Mouse (Mus musculus): ENCODE measurements around the gene Snx29. TPM values are rescaled to one million over a fixed set of nuclear protein-coding genes. Genes with fewer than 3 reads are reported as not detected.
"Not testable (repeated sequence)": the region's sequence is repeated elsewhere in the genome, so short reads cannot be mapped to it uniquely, and the experiment has no call there.

The Snx29 gene
- total RNA-seq, 2 experiments from 2014 or later: 10.5 to 11.4 TPM

DNA sequence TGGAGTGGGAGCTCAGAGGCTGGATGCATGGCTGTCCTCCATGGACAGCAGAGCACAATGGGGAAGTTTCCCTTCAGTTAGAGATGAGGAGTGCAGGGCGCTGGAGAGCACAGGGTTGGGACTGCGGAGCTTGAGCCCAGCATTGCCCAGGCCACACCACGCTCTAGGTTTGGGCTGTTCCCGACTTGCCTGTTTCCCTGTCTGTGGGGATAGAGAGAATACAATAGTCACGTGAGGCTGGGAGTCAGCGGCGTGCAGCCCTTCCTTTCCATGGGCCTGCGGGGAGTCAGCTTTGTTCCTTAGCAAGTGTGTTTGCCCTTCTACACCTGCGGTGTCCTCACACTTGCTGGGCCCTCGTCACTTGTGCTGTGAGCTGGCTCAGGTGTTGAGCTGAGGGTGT lies 37.2 kb downstream of the Snx29 start:
- DNase-seq: no peak

DNA sequence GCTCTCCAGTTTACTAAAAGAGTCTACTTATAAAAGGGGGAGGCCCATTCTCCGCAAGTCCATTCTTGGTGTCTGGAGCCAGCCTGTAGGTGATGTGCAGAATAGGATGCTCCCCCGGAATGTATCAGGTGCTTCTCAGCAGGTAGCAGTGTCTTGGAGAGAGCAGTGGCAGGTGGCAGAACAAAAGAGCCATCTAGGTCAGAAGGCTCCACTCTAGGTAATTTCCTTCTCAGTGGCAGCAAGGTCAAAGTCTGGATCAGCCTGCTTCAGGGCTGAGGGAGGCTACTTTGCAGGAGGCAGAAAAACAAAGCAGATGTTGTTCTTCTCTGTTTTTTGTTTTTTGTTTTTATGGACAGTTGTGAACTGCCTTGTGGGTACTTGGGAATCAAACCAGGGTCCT lies 37.9 kb downstream of the Snx29 start:
- DNase-seq: not testable (repeated sequence)

DNA sequence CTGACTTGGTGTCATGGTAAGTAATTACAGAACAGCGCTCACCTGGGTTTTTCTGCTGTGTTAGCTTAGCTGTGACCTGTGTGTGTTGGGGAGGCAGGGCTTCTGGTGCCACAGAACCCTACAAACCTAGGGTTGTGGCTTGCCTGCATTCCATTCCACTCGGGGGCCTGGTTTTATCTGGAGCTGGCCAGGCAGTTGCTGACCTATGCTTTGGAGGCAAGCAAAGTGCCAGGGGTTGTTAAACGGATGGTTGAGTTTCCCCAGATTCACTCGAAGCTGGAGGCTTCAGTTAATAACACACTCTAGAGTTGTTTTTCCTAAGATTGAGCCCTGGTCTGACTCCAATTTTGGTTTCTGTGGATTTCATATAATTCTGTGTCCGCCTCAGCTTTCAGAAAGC lies 42.9 kb downstream of the Snx29 start:
- no peak for DNase-seq

DNA sequence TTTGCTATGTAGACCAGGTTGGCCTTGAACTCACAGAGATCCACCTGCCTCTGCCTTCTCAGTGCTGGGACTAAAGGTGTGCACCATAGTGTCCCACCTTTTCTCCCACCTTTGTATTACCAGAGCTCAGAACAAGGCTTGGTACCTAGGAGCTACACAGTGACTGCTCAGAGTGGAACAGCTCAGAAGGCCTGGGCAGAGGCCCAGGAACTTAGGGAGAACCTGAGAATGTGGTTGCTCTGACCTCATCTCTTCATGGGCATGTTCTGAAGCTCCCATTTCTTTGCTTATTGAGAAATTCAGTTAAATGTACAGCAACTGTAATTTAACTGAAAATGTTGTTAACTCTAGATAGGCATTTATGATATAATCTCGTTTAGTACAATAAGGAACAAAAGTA lies 44.1 kb downstream of the Snx29 start:
- no peak for DNase-seq

GRCm38 (mm10) chr16:11368412-11368811 lies 45.7 kb downstream of the Snx29 start:
- no peak for DNase-seq

DNA sequence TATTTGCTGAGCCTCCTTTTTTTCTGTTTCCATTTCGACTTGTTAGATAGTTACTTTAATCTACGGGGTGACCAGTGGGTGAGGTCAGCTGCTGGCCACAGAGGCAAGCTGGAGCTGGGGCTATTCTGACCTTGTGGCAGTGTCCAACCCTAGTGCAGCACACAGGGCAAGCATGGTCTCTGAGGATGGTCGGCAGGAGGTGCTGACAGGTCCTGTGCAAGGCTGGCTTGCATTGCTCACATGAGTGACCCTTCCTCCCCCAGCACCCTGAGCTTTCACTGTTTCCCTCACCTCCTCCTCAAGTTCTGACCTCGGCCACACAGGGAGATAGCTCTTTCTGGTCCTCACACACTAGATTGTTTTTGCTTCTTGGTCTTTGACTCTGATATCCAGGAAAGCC lies 46.5 kb downstream of the Snx29 start:
- DNase-seq: no peak

DNA sequence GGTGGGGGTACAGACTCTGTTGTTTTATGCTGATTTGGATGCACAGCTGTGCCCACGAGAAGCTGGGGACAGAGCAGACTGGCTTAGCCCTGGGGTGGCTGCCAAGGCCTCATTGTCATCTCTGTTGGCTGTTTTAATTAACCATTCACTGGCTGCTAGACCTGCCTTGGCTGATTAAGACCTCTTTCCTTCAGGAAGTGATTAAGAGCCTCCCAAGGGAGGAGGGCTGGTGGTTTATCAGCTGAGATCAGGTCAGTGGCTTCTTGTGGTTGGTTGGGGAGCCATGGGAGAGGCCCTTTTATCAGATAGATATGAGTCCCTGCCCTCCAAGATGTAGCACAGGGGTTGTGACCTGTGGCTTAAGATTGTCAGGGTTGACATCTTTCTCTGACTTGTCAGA lies 46.9 kb downstream of the Snx29 start:
- no peak for DNase-seq

DNA sequence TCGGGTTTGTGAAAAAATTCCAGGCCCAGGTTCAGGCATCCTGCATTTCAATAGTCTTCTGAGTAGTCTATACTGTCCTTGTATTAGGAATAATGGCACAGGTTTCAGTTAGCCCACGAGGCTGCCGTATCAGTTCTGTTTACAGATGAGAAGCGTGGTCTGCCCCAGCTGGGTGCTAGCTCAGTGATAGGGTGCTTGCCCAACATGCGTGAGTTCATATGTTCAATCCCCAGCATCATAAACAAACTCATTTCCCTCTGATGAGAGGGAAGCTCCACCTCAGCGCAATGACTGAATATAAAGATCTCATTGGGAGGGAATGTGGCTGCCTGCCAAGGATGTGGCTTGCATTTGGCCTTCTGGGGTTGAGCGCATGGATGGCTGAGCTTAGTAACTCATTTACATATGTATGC lies 47.4 kb downstream of the Snx29 start:
- peak in 1 of 2 experiments; percentile 22 for DNase-seq

DNA sequence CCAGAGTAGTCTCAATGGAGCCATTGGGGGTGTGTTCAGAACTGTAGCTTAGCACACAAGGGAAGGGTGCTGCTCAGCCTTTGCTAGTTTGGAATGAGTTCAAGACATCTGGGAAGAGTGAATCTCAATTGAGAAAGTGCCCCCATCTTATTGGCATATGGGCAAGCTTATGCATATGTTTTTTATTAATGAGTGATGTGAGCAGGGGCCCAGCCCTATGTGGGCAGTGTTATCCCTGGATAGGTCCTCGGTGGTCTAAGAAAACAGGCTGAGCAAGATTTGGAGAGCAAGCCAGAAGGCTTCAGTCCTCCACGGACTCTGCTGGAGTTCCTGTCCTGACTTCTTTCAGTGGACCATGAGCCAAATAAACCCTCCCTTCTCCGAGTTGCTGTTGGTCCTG lies 56.6 kb downstream of the Snx29 start:
- no peak for DNase-seq

DNA sequence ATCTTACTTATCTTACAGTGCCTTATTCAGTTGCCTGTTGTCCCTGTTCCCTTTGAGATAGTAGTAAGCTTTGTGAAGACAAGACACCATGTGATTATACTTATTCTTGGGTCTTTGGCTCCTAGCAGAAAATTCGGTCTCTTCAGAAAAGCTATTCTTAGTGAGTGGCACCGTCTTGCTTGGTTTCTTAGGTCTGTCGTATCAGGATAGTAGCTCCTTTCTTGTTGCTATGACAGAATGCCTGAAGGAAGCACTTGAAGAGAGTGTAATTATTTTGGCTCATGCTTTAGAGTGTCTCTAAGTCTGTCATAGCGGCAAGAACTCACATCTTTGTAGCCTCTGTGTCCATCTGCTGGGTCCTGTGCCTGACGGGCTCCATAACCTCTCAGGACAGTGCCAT lies 57.3 kb downstream of the Snx29 start:
- DNase-seq: no peak

GRCm38 (mm10) chr16:11380871-11381270 lies 58.2 kb downstream of the Snx29 start:
- peak; percentile 19 to 51 for DNase-seq

DNA sequence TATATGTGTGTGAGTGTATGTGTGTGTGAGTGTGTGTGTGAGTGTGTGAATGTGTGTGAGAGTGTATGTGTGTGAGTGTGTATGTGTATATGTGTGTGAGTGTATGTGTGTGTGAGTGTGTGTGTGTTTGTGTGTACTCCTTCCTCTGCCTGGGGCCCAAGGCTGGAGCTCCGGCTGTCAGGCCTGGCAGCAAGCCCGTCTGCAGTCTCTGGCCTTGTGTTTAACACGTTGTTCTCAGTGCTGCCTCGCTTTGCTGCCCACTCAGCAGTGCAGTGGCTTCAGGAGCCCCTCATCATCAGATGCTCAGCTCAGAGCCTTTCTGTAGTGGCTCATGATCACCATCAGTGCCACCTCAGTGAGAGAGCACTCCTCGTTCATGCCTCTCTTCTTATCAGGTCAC lies 61.7 kb downstream of the Snx29 start:
- DNase-seq: no peak

- no peak for DNase-seq
Measured at GRCm38 (mm10) chr16:11385150-11385549, 62.4 kb downstream of the Snx29 start.

GRCm38 (mm10) chr16:11385798-11386197 lies 63.1 kb downstream of the Snx29 start:
- peak in 1 of 2 experiments; percentile 75 for DNase-seq

- no peak for DNase-seq
Measured at GRCm38 (mm10) chr16:11386221-11386620, 63.5 kb downstream of the Snx29 start.

GRCm38 (mm10) chr16:11388085-11388484 lies 65.4 kb downstream of the Snx29 start:
- DNase-seq: no peak

DNA sequence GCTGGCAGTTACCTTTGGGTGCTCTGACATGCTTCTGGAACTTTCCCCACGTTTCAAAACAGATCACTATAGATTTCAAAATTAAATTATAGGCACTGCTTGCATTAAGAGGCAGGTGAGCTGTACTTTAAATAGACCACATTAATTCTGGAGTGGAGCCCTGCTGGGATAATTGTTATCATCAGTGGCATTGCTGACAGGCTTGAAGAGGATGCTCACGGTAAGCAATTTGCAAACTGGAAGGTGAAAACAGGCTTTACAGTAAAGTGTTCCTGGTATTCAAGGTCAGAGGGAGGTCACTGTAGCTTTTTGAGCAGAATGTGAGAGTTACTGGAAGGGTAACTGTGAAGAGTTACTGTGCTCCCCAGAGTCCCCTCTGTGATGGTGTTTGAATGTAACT lies 66.6 kb downstream of the Snx29 start:
- DNase-seq: no peak

GRCm38 (mm10) chr16:11396570-11396969 lies 73.9 kb downstream of the Snx29 start:
- no peak for DNase-seq

DNA sequence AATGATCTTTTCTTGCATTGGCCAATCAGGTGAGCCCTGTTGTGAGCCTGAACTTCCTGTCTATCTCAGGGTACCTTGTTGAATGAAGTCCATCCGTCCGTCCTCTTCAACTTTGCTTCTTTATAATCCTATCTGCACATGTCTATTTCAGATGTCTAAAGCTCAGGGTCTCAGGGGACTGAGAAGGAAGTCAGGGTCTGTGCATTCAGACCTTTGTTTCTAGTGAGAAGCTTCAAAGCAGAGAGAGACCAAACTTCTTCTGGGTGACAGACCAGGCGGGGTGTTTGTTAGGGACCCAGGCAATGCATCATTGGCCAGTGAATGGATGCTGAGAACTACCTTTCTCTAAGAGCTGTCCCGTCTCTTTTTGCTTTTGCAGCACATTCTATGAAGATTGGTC lies 76.7 kb downstream of the Snx29 start:
- DNase-seq: no peak

GRCm38 (mm10) chr16:11399845-11400565 lies 77.3 kb downstream of the Snx29 start:
- DNase-seq: no peak

GRCm38 (mm10) chr16:11400936-11401335 lies 78.2 kb downstream of the Snx29 start:
- no peak for DNase-seq

DNA sequence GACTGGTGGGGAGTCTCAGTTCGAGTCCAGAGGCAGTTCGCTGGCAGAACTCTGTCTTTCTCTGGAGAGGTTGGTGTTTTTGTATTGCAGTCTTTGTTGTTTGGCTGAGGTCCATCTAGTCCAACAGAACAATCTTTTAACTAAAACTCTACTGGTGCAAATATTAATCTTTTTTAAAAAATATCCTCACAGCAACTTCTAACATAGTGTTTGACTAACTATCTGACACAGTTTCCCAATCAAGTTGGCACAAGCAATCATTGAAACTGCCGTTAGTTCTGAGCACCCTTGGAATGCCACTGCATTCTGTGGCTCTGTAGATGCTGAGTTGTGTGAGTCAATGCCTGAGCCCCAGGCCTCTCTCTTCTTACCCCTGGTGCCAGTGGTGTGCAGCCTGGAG lies 82.5 kb downstream of the Snx29 start:
- no peak for DNase-seq

DNA sequence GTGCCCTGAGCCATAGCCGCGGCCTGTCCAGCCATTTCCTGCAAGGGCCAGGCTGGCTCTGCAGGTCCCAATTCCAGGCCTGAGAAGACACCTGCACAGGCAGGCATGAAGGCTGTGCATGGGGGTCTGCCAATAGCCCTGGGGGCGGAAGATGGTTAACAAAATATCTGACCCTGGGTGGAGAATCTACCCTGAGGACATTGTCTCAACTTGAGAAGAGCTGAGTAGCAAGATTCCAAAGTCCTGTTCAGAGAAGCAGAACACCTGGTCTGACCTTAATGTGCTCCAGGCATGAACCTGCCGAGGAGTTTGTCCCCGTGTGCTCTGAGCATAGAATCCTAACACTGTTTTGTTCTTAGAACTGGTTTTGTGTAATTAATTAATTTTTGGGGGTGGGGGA lies 83.5 kb downstream of the Snx29 start:
- no peak for DNase-seq

- no peak for DNase-seq
Measured at GRCm38 (mm10) chr16:11406622-11407021, 83.9 kb downstream of the Snx29 start.

Data from heart, adult 18-20 months (tissue).